Mouse (Mus musculus): Measurements from ENCODE around the gene Best2.
A peak's percentile ranks its signal among the peaks of the same experiment; 100 is the strongest.

The Best2 gene

GRCm38 (mm10) chr8:85021514-85022055, 7.3 kb upstream of the Best2 start:
- no peak for DNase-seq

- DNase-seq: no peak
Measured at GRCm38 (mm10) chr8:85017209-85017608, 2.9 kb upstream of the Best2 start.

GRCm38 (mm10) chr8:85016724-85017123, 2.4 kb upstream of the Best2 start:
- no peak for DNase-seq

- peak; percentile 71 for DNase-seq
Measured at GRCm38 (mm10) chr8:85013230-85013840, 996 bp downstream of the Best2 start.

- DNase-seq: no peak
Measured at GRCm38 (mm10) chr8:85011242-85011641, 3.1 kb downstream of the Best2 start.

- no peak for DNase-seq
Measured at GRCm38 (mm10) chr8:85007686-85008085, 6.6 kb downstream of the Best2 start.

- peak; percentile 94 for DNase-seq
Measured at GRCm38 (mm10) chr8:84997649-84998295, 16.6 kb downstream of the Best2 start.

GRCm38 (mm10) chr8:84996978-84997377, 17.4 kb downstream of the Best2 start:
- DNase-seq: no peak

GRCm38 (mm10) chr8:84995680-84996079, 18.7 kb downstream of the Best2 start:
- no peak for DNase-seq

GRCm38 (mm10) chr8:84994375-84994774, 20.0 kb downstream of the Best2 start:
- no peak for DNase-seq

- DNase-seq: no peak
Measured at GRCm38 (mm10) chr8:84990836-84991235, 23.5 kb downstream of the Best2 start.

- DNase-seq: peak; percentile 96
Measured at GRCm38 (mm10) chr8:84990349-84990748, 24.0 kb downstream of the Best2 start, which contains the start of gene Hook2. TSS of gene Hook2 (plus strand) at chr8:84990603.

GRCm38 (mm10) chr8:84989810-84990209, 24.5 kb downstream of the Best2 start:
- DNase-seq: peak; percentile 91

- DNase-seq: peak; percentile 48
Measured at GRCm38 (mm10) chr8:84989311-84989731, 25.0 kb downstream of the Best2 start.

GRCm38 (mm10) chr8:84987903-84988302, 26.4 kb downstream of the Best2 start:
- no peak for DNase-seq

- no peak for DNase-seq
Measured at GRCm38 (mm10) chr8:84987388-84987787, 26.9 kb downstream of the Best2 start.

- DNase-seq: no peak
Measured at GRCm38 (mm10) chr8:84986379-84986945, 27.9 kb downstream of the Best2 start.

- peak; percentile 90 for DNase-seq
Measured at GRCm38 (mm10) chr8:84985684-84986378, 28.5 kb downstream of the Best2 start.

- no peak for DNase-seq
Measured at GRCm38 (mm10) chr8:84985049-84985683, 29.2 kb downstream of the Best2 start.

- no peak for DNase-seq
Measured at GRCm38 (mm10) chr8:84984294-84985048, 29.9 kb downstream of the Best2 start.

- no peak for DNase-seq
Measured at GRCm38 (mm10) chr8:84982499-84983011, 31.8 kb downstream of the Best2 start.

All from cerebellum, adult 8-10 months (tissue).